Mouse (Mus musculus) T-cell, adult 66 days (primary cell): ENCODE results near the gene Olig3. TPM values are rescaled to one million over a fixed set of nuclear protein-coding genes. Genes with fewer than 3 reads are reported as not detected.

Source experiments
- total RNA-seq, 2 experiments: library from RNA; stranded (reverse); gene quantifications; 3 replicates in 1 of 2; 4 replicates in 1 of 2; pipeline ENCODE4 v1.2.4; 2023

The Olig3 gene
- total RNA-seq: 1 to 10 TPM; 3.4 to 4.7 TPM

DNA sequence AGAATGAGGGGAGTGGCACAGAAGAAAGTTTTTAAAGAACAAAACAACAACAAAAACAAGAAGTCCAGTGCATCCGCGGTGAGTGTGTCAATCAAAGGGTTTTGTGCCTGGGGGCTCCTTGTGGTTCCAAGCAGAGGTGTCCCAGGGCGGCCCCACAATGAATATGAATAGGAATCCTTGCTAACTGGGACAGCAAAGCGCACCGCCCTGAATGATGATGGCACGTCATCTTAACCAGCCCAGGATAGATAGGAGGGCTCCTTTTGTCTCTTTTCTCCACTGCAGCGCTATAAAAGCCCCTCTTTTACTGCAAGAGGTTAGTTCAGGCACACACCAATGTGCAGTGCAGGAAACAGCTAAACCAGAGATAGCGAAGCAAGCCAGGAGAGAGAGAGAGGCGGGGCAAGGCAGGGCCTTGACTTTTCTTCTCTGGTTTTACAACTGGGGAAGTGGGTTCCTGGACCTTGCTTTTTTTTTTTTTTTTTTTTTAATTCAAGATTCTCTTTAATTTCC lies at the start of gene Olig3:
Gene Olig3 (plus strand): TSS at position 463 of the 513 bp plus-strand sequence.

Other genes with a start within 250 kb of the Olig3 start
- gene Ifngr1, start 235.4 kb downstream of the Olig3 start, total RNA-seq: 100 to 1,000 TPM; 195 to 312 TPM